Mouse (Mus musculus) embryonic facial prominence, embryonic 15.5 days (tissue): ENCODE data around the gene Aldoart1. TPM values are rescaled to one million over a fixed set of nuclear protein-coding genes. Genes with fewer than 3 reads are reported as not detected.

Experiments
- ATAC-seq: fragments of 200-750 bp; cut with Nextera tagmentation; 2 replicates; pipeline ENCODE4 v1.8.0; 2017; ENCODE audit warnings: low read depth, moderate TSS enrichment; ENCODE audit not compliant: insufficient number of reproducible peaks, low FRiP score, low TSS enrichment
- H3K27ac ChIP-seq: fragments of 300-500 bp; sonication (generic); replicated peaks from 2 replicates; pipeline ENCODE4 v1.5.1; 2015; ENCODE audit warnings: mild to moderate bottlenecking, inconsistent platforms
- H3K27me3 ChIP-seq: fragments of 300-500 bp; sonication (generic); 2 replicates; pipeline ENCODE4 v1.6.1; 2015; ENCODE audit warnings: inconsistent platforms
- H3K36me3 ChIP-seq: fragments of 300-500 bp; sonication (generic); 2 replicates; pipeline ENCODE4 v1.6.1; 2015; ENCODE audit warnings: mild to moderate bottlenecking, inconsistent platforms
- H3K4me1 ChIP-seq: fragments of 300-500 bp; sonication (generic); 2 replicates; pipeline ENCODE4 v1.6.1; 2015; ENCODE audit warnings: inconsistent platforms
- H3K4me2 ChIP-seq: fragments of 300-500 bp; sonication (generic); replicated peaks from 2 replicates; pipeline ENCODE4 v1.6.1; 2015; ENCODE audit warnings: mild to moderate bottlenecking, inconsistent platforms
- H3K4me3 ChIP-seq: fragments of 300-500 bp; sonication (generic); replicated peaks from 2 replicates; pipeline ENCODE4 v1.5.1; 2015; ENCODE audit warnings: mild to moderate bottlenecking, inconsistent platforms
- H3K9ac ChIP-seq: fragments of 300-500 bp; sonication (generic); 2 replicates; pipeline ENCODE4 v1.6.1; 2015; ENCODE audit warnings: inconsistent platforms
- H3K9me3 ChIP-seq: fragments of 300-500 bp; sonication (generic); replicated peaks from 2 replicates; pipeline ENCODE4 v1.6.1; 2016; ENCODE audit warnings: inconsistent platforms
- WGBS: fragments of 180-500 bp; shearing (Covaris S2); methylation state at CpG from one replicate; pipeline ENCODE4 v1.1.7; 2015; 5-methylcytosine and 5-hydroxymethylcytosine counted together
- polyA plus RNA-seq: library from polyadenylated mRNA; unstranded; fragments of >200 nt; fragmentation: Nextera tagmentation; extraction: Ambion mirVana; gene quantifications from 2 replicates; pipeline ENCODE4 v1.2.1, GENCODE M21; 2015

Gene Aldoart1
- polyA plus RNA-seq: 0.21 TPM in 1 of 2 replicates, not detected in the other

GRCm38 (mm10) chr4:72852534-72852933 lies at the start of gene Aldoart1:
Gene Aldoart1 (minus strand): TSS chr4:72852634.
- Histone ChIP-seq H3K9ac (no peak within 1 kb of the TSS), H3K36me3 (no peaks in the 10 kb centered on the region), H3K27me3 (no peaks in the 10 kb centered on the region), H3K9me3 (no peaks in the 10 kb centered on the region), H3K4me2 (no peak within 1 kb of the TSS), H3K27ac (no peak within 1 kb of the TSS), H3K4me1 (no peaks in the 10 kb centered on the region), H3K4me3 (no peak within 1 kb of the TSS)
- no peak for ATAC-seq
- WGBS: 94% methylated on average over 9 of the region's 9 CpGs

GRCm38 (mm10) chr4:72901566-72901965 lies 49.1 kb upstream of the Aldoart1 start:
- H3K9ac ChIP-seq: no peak overlapping the region
- no peaks in the 10 kb centered on the region for H3K36me3 ChIP-seq
- 46% methylated on average over 1 of the region's 1 CpGs for whole genome bisulfite sequencing
- ATAC-seq: no peak
- no peaks in the 10 kb centered on the region for H3K4me1 ChIP-seq
- no peaks in the 10 kb centered on the region for H3K27me3 ChIP-seq
- no peak overlapping the region for H3K4me2 ChIP-seq
- no peak overlapping the region for H3K27ac ChIP-seq
- no peak overlapping the region for H3K4me3 ChIP-seq
- H3K9me3 ChIP-seq: no peaks in the 10 kb centered on the region

- Histone ChIP-seq H3K27ac (no peak overlapping the region), H3K9ac (no peak overlapping the region), H3K4me2 (no peak overlapping the region), H3K36me3 (no peaks in the 10 kb centered on the region), H3K27me3 (no peaks in the 10 kb centered on the region), H3K4me3 (no peak overlapping the region), H3K4me1 (no peaks in the 10 kb centered on the region), H3K9me3 (no peaks in the 10 kb centered on the region)
- no peak for ATAC-seq
- 67% methylated on average over 2 of the region's 2 CpGs for WGBS
Measured at GRCm38 (mm10) chr4:72865371-72866075, 13.1 kb upstream of the Aldoart1 start.

GRCm38 (mm10) chr4:72844276-72844675 lies 8.2 kb downstream of the Aldoart1 start:
- Histone ChIP-seq H3K36me3 (no peaks in the 10 kb centered on the region), H3K4me2 (no peak overlapping the region), H3K27me3 (no peaks in the 10 kb centered on the region), H3K9me3 (no peaks in the 10 kb centered on the region), H3K9ac (no peak overlapping the region), H3K4me1 (no peaks in the 10 kb centered on the region), H3K4me3 (no peak overlapping the region), H3K27ac (no peak overlapping the region)
- ATAC-seq: no peak

GRCm38 (mm10) chr4:72843025-72843424 lies 9.4 kb downstream of the Aldoart1 start:
- ATAC-seq: no peak
- Histone ChIP-seq H3K27me3 (no peaks in the 10 kb centered on the region), H3K4me2 (no peak overlapping the region), H3K36me3 (no peaks in the 10 kb centered on the region), H3K9ac (no peak overlapping the region), H3K9me3 (no peaks in the 10 kb centered on the region), H3K4me1 (no peaks in the 10 kb centered on the region), H3K27ac (no peak overlapping the region), H3K4me3 (no peak overlapping the region)

GRCm38 (mm10) chr4:72836430-72836829 lies 16.0 kb downstream of the Aldoart1 start:
- ATAC-seq: no peak
- 50% methylated on average over 2 of the region's 2 CpGs for whole genome bisulfite sequencing
- no peak overlapping the region for H3K4me2 ChIP-seq

GRCm38 (mm10) chr4:72835400-72835799 lies 17.0 kb downstream of the Aldoart1 start:
- 29% methylated on average over 1 of the region's 1 CpGs for WGBS
- H3K4me3 ChIP-seq: no peak overlapping the region
- ATAC-seq: no peak
- H3K27me3 ChIP-seq: no peaks in the 10 kb centered on the region
- no peaks in the 10 kb centered on the region for H3K36me3 ChIP-seq
- no peaks in the 10 kb centered on the region for H3K9me3 ChIP-seq
- H3K4me2 ChIP-seq: no peak overlapping the region
- no peak overlapping the region for H3K9ac ChIP-seq
- no peaks in the 10 kb centered on the region for H3K4me1 ChIP-seq
- no peak overlapping the region for H3K27ac ChIP-seq

More at GRCm38 (mm10) chr4:72836430-72836829, 16.0 kb downstream of the Aldoart1 start:
- Histone ChIP-seq H3K36me3 (no peaks in the 10 kb centered on the region), H3K4me3 (no peak overlapping the region), H3K27ac (no peak overlapping the region), H3K27me3 (no peaks in the 10 kb centered on the region), H3K4me1 (no peaks in the 10 kb centered on the region), H3K9me3 (no peaks in the 10 kb centered on the region), H3K9ac (no peak overlapping the region)

GRCm38 (mm10) chr4:72800816-72801215 lies 51.6 kb downstream of the Aldoart1 start:
- WGBS: 78% methylated on average over 1 of the region's 1 CpGs
- ATAC-seq: no peak
- no peak overlapping the region for H3K9ac ChIP-seq
- H3K4me1 ChIP-seq: no peaks in the 10 kb centered on the region
- H3K36me3 ChIP-seq: no peaks in the 10 kb centered on the region
- H3K27me3 ChIP-seq: no peaks in the 10 kb centered on the region
- no peak overlapping the region for H3K4me3 ChIP-seq
- H3K4me2 ChIP-seq: no peak overlapping the region
- no peak overlapping the region for H3K27ac ChIP-seq
- H3K9me3 ChIP-seq: no peaks in the 10 kb centered on the region
